Mouse (Mus musculus) midbrain, postnatal 0 days (tissue): ENCODE measurements around the gene Clca2. TPM values are rescaled to one million over a fixed set of nuclear protein-coding genes. Genes with fewer than 3 reads are reported as not detected.

ENCODE experiments used
- ATAC-seq: fragments of 200-750 bp; cut with Nextera tagmentation; 2 replicates; pipeline ENCODE4 v1.8.0; 2017; ENCODE audit warnings: moderate number of reproducible peaks, mild to moderate bottlenecking, moderate TSS enrichment, moderate library complexity; ENCODE audit not compliant: low FRiP score
- DNase-seq: peaks from one replicate; pipeline ENCODE4 v3.0.0-alpha.2; 2015; ENCODE audit warnings: low spot score
- H3K27ac ChIP-seq: fragments of 300-500 bp; sonication (generic); 2 replicates; pipeline ENCODE4 v1.5.1; 2014; ENCODE audit warnings: low read depth, mild to moderate bottlenecking, low read length, mixed read lengths
- H3K27me3 ChIP-seq: fragments of 300-500 bp; sonication (generic); 2 replicates; pipeline ENCODE4 v1.6.1; 2014; ENCODE audit warnings: low read length, control low read depth, mixed read lengths; ENCODE audit not compliant: insufficient read depth
- H3K36me3 ChIP-seq: fragments of 300-500 bp; sonication (generic); 2 replicates; pipeline ENCODE4 v1.6.1; 2014; ENCODE audit warnings: low read length, control low read depth, mixed read lengths; ENCODE audit not compliant: insufficient read depth
- H3K4me1 ChIP-seq: fragments of 300-500 bp; sonication (generic); 2 replicates; pipeline ENCODE4 v1.6.1; 2014; ENCODE audit warnings: mild to moderate bottlenecking, control low read depth, antibody characterized with exemption, low read length, mixed read lengths; ENCODE audit not compliant: insufficient read depth
- H3K4me2 ChIP-seq: fragments of 300-500 bp; sonication (generic); 2 replicates; pipeline ENCODE4 v1.6.1; 2014; ENCODE audit warnings: low read depth, mild to moderate bottlenecking, low read length, mixed read lengths; ENCODE audit not compliant: poor library complexity, severe bottlenecking
- H3K4me3 ChIP-seq: fragments of 300-500 bp; sonication (generic); 2 replicates; pipeline ENCODE4 v1.5.1; 2014; ENCODE audit warnings: low read depth, mild to moderate bottlenecking, low read length, moderate library complexity
- H3K9ac ChIP-seq: fragments of 300-500 bp; sonication (generic); replicated peaks from 2 replicates; pipeline ENCODE4 v1.6.1; 2014; ENCODE audit warnings: mild to moderate bottlenecking, low read length, moderate library complexity, mixed read lengths; ENCODE audit not compliant: poor library complexity, severe bottlenecking
- H3K9me3 ChIP-seq: fragments of 300-500 bp; sonication (generic); 2 replicates; pipeline ENCODE4 v1.6.1; 2016; ENCODE audit warnings: low read length, control low read depth
- CTCF ChIP-seq: IDR thresholded peaks from 2 replicates; pipeline ENCODE4 v1.5.1; 2016; ENCODE audit warnings: antibody characterized with exemption, mild to moderate bottlenecking
- WGBS: fragments of 180-500 bp; shearing (Covaris S2); extraction: QIAGEN DNeasy Blood & Tissue Kit; methylation state at CpG from one replicate; pipeline ENCODE4 v1.1.7; 2014; 5-methylcytosine and 5-hydroxymethylcytosine counted together
- polyA plus RNA-seq: library from polyadenylated mRNA; unstranded; fragments of >200 nt; fragmentation: Nextera tagmentation; extraction: Ambion mirVana; gene quantifications from 2 replicates; pipeline ENCODE4 v1.2.1, GENCODE M21; 2015
- total RNA-seq: library from RNA; depleted of rRNA; stranded (reverse); fragments of >200 nt; gene quantifications from 2 replicates; pipeline ENCODE4 v1.2.3, GENCODE M21; 2014; rRNA removed

Gene Clca2
- total RNA-seq (0.05 TPM in 1 of 2 replicates, not detected in the other), polyA plus RNA-seq (0.04 and 0.05 TPM in 2 replicates)

DNA sequence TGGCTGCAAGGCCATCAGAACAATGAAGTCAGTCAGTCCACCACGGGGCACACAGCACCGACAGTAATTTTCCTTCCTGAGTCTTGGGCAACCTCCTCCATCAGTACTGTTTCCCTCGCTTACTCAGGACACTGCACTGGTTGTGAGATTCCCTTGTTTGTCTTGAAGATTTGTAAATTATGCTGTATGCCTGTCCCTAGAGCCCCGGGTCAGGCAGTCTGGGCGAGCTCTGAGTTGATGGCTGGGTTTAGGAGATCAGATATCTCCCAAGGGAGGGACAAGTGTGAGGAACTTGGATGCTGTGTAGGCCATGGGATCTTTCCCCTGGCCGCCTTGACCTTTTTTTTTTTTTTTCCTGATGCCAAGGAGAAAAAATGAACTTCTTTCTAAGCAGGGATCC, at the start of gene Clca2:
Clca2 (minus strand) TSS at position 153 of the 400 bp plus-strand sequence.
- no peak within 1 kb of the TSS for H3K4me3 ChIP-seq
- no peak within 1 kb of the TSS for H3K4me2 ChIP-seq
- H3K36me3 ChIP-seq = no peaks in the 10 kb centered on the region
- H3K9ac ChIP-seq = no peak within 1 kb of the TSS
- no peaks in the 10 kb centered on the region for H3K4me1 ChIP-seq
- WGBS = 84% methylated on average over 6 of the region's 6 CpGs
- H3K27ac ChIP-seq = no peak within 1 kb of the TSS
- ATAC-seq = no peak
- H3K9me3 ChIP-seq = no peaks in the 10 kb centered on the region
- no peak for TF ChIP-seq CTCF
- DNase-seq = no peak
- no peaks in the 10 kb centered on the region for H3K27me3 ChIP-seq

DNA sequence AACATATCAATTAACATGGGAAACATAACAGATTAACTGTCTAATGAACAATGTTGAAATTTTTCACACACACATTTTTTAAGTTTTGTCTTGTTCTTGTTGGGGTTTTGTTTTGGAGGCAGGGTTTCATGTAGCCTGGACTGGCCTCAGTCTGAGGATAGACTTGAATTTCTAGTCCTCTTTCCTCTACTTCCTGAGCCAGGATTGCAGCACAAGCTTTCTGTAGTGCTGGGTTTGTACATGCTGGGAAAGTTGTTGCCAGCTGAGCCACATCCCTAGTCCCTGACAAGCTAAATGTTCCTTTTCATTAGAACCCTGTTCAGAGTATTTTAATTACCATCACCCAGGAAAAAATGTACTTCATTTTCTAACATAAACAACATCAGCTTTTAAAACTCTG, 48.7 kb upstream of the Clca2 start:
- no peak for ATAC-seq

DNA sequence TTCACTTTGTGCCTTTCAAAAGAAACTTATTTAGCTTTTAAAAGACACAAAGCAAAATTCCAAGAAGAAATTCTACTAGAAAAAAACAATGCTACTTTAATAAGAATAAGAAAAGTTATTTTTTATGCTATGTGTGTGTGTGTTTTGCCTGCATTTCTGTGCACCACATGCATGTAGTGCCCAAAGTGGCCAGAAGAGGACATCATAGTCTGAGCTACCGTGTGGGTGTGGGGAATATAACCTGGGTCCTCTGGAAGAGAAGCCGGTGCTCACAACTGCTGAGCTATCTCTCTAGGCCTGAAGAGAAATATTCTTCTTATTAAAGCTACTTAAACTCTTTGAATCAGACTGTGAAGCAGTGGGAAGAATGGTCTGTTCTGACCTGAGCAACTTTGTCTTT, 48.2 kb upstream of the Clca2 start:
- Histone ChIP-seq H3K9ac (no peak overlapping the region), H3K27me3 (no peaks in the 10 kb centered on the region), H3K9me3 (no peaks in the 10 kb centered on the region), H3K4me2 (no peak overlapping the region), H3K4me3 (no peak overlapping the region), H3K36me3 (no peaks in the 10 kb centered on the region), H3K27ac (no peak overlapping the region), H3K4me1 (no peaks in the 10 kb centered on the region)
- DNase-seq = peak; percentile 31
- ATAC-seq = no peak
- 88% methylated on average over 2 of the region's 2 CpGs for WGBS
- TF ChIP-seq CTCF = peak; percentile 68

More for the DNA sequence above, 48.7 kb upstream of the Clca2 start:
- Histone ChIP-seq H3K27ac (no peak overlapping the region), H3K36me3 (no peaks in the 10 kb centered on the region), H3K4me2 (no peak overlapping the region), H3K4me3 (no peak overlapping the region), H3K27me3 (no peaks in the 10 kb centered on the region), H3K9me3 (no peaks in the 10 kb centered on the region), H3K9ac (no peak overlapping the region), H3K4me1 (no peaks in the 10 kb centered on the region)
- no peak for TF ChIP-seq CTCF
- no peak for DNase-seq

DNA sequence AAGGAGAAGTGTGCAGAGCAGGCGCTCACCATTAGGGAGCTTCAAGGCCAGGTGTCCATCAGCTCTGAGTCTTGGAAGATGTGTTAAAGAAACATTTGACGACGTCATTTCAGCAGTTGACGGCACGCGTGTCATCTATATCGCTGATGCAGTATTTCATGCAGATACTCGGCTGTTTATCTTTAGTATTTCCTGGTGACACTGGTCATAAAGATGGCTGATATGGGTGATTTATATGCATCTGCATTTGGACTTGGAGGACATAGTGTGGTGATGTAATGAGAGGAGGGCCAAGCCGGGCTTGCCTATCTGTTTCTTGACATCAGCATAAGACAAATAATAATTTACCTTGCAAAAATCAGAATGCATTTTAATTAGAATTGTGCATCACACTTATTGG, 47.6 kb upstream of the Clca2 start:
- Histone ChIP-seq H3K4me2 (no peak overlapping the region), H3K9me3 (no peaks in the 10 kb centered on the region), H3K9ac (no peak overlapping the region), H3K36me3 (no peaks in the 10 kb centered on the region), H3K4me3 (no peak overlapping the region), H3K4me1 (no peaks in the 10 kb centered on the region), H3K27ac (no peak overlapping the region), H3K27me3 (no peaks in the 10 kb centered on the region)
- TF ChIP-seq CTCF = no peak
- 94% methylated on average over 9 of the region's 9 CpGs for WGBS
- ATAC-seq = no peak
- no peak for DNase-seq

DNA sequence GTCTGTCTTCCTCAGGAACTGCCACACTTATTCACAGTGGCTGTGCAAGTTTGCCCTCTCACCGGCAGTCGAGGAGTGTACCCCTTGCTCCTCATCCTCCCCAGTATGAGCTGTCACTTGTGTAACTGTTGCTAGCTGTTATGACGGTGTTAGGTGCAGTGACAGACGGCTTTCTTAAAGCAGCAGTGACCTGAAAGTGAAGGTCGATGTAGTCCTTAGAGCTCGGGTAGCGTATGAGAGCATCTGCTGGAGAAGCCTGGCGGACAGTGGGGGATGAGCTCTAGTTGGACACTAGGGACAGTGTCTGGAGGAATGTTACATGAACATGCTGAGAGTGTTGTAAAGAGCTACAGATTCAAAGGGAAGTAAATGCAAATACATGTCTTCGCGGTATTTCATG, 44.6 kb upstream of the Clca2 start:
- peak; percentile 4 for DNase-seq
- ATAC-seq = no peak
- H3K4me3 ChIP-seq = no peak overlapping the region
- no peak overlapping the region for H3K4me2 ChIP-seq
- no peaks in the 10 kb centered on the region for H3K36me3 ChIP-seq
- H3K9ac ChIP-seq = no peak overlapping the region
- H3K27me3 ChIP-seq = no peaks in the 10 kb centered on the region
- H3K9me3 ChIP-seq = no peaks in the 10 kb centered on the region
- no peak for TF ChIP-seq CTCF
- H3K4me1 ChIP-seq = no peaks in the 10 kb centered on the region
- no peak overlapping the region for H3K27ac ChIP-seq
- 87% methylated on average over 10 of the region's 10 CpGs for WGBS

DNA sequence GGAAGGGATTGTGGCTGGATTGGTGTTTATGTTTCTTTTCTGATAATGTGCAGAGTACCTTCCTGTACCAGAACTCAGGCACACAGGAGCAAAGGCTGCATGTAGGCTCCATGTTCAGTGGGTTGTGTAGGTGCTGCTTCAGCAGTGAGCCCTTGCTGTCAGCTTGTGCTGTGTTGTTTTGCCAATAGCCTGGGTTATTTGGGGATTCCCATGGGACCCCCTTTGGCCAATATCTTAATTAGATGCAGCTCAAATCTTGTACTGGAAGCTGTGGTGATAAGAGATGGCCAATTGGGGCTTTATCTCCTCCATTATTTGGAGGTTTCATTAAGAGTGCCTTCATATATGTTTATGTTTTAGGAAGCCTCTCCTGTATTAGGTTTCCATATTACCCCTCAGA, 43.7 kb upstream of the Clca2 start:
- H3K9ac ChIP-seq = no peak overlapping the region
- no peaks in the 10 kb centered on the region for H3K4me1 ChIP-seq
- TF ChIP-seq CTCF = no peak
- no peaks in the 10 kb centered on the region for H3K36me3 ChIP-seq
- no peak overlapping the region for H3K4me3 ChIP-seq
- no peaks in the 10 kb centered on the region for H3K27me3 ChIP-seq
- no peak for ATAC-seq
- H3K4me2 ChIP-seq = no peak overlapping the region
- DNase-seq = no peak
- no peaks in the 10 kb centered on the region for H3K9me3 ChIP-seq
- no peak overlapping the region for H3K27ac ChIP-seq

DNA sequence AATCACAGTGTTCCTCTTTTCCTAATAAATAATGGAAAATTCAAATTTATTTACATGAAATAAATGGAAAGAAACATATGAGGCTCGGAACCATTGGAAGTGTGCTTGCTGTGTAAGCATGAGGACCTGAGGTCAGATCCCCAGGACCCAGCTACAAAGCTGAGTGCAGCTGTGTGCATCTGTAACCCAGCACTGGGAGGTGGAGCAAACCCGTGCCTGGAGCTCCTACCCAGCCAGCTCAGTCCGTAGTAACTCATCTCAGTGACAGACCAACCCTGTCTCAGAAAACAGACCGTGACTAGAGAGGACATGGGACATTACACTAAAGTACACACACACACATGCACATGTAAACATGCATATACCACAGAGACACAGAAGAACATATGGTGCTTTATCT, 41.0 kb upstream of the Clca2 start:
- 91% methylated on average over 4 of the region's 4 CpGs for WGBS
- Histone ChIP-seq H3K9ac (no peak overlapping the region), H3K36me3 (peaks cover 3% of the 10 kb centered on the region; the same call in 1 of the 2 replicates), H3K27me3 (no peaks in the 10 kb centered on the region), H3K4me2 (no peak overlapping the region), H3K4me3 (no peak overlapping the region), H3K27ac (no peak overlapping the region), H3K9me3 (no peaks in the 10 kb centered on the region), H3K4me1 (no peaks in the 10 kb centered on the region)
- DNase-seq = no peak
- no peak for ATAC-seq
- TF ChIP-seq CTCF = no peak
